Mouse (Mus musculus) midbrain, postnatal 0 days (tissue): ENCODE data around the gene Ptchd1. TPM values are rescaled to one million over a fixed set of nuclear protein-coding genes. Genes with fewer than 3 reads are reported as not detected.

Experiments
- ATAC-seq: fragments of 200-750 bp; cut with Nextera tagmentation; 2 replicates; pipeline ENCODE4 v1.8.0; 2017; ENCODE audit warnings: moderate number of reproducible peaks, mild to moderate bottlenecking, moderate TSS enrichment, moderate library complexity; ENCODE audit not compliant: low FRiP score
- DNase-seq: peaks from one replicate; pipeline ENCODE4 v3.0.0-alpha.2; 2015; ENCODE audit warnings: low spot score
- H3K27ac ChIP-seq: fragments of 300-500 bp; sonication (generic); 2 replicates; pipeline ENCODE4 v1.5.1; 2014; ENCODE audit warnings: low read depth, mild to moderate bottlenecking, low read length, mixed read lengths
- H3K27me3 ChIP-seq: fragments of 300-500 bp; sonication (generic); 2 replicates; pipeline ENCODE4 v1.6.1; 2014; ENCODE audit warnings: low read length, control low read depth, mixed read lengths; ENCODE audit not compliant: insufficient read depth
- H3K36me3 ChIP-seq: fragments of 300-500 bp; sonication (generic); 2 replicates; pipeline ENCODE4 v1.6.1; 2014; ENCODE audit warnings: low read length, control low read depth, mixed read lengths; ENCODE audit not compliant: insufficient read depth
- H3K4me1 ChIP-seq: fragments of 300-500 bp; sonication (generic); 2 replicates; pipeline ENCODE4 v1.6.1; 2014; ENCODE audit warnings: mild to moderate bottlenecking, control low read depth, antibody characterized with exemption, low read length, mixed read lengths; ENCODE audit not compliant: insufficient read depth
- H3K4me2 ChIP-seq: fragments of 300-500 bp; sonication (generic); 2 replicates; pipeline ENCODE4 v1.6.1; 2014; ENCODE audit warnings: low read depth, mild to moderate bottlenecking, low read length, mixed read lengths; ENCODE audit not compliant: poor library complexity, severe bottlenecking
- H3K4me3 ChIP-seq: fragments of 300-500 bp; sonication (generic); 2 replicates; pipeline ENCODE4 v1.5.1; 2014; ENCODE audit warnings: low read depth, mild to moderate bottlenecking, low read length, moderate library complexity
- H3K9ac ChIP-seq: fragments of 300-500 bp; sonication (generic); replicated peaks from 2 replicates; pipeline ENCODE4 v1.6.1; 2014; ENCODE audit warnings: mild to moderate bottlenecking, low read length, moderate library complexity, mixed read lengths; ENCODE audit not compliant: poor library complexity, severe bottlenecking
- H3K9me3 ChIP-seq: fragments of 300-500 bp; sonication (generic); 2 replicates; pipeline ENCODE4 v1.6.1; 2016; ENCODE audit warnings: low read length, control low read depth
- CTCF ChIP-seq: IDR thresholded peaks from 2 replicates; pipeline ENCODE4 v1.5.1; 2016; ENCODE audit warnings: antibody characterized with exemption, mild to moderate bottlenecking
- WGBS: fragments of 180-500 bp; shearing (Covaris S2); extraction: QIAGEN DNeasy Blood & Tissue Kit; methylation state at CpG from one replicate; pipeline ENCODE4 v1.1.7; 2014; 5-methylcytosine and 5-hydroxymethylcytosine counted together
- polyA plus RNA-seq: library from polyadenylated mRNA; unstranded; fragments of >200 nt; fragmentation: Nextera tagmentation; extraction: Ambion mirVana; gene quantifications from 2 replicates; pipeline ENCODE4 v1.2.1, GENCODE M21; 2015
- total RNA-seq: library from RNA; depleted of rRNA; stranded (reverse); fragments of >200 nt; gene quantifications from 2 replicates; pipeline ENCODE4 v1.2.3, GENCODE M21; 2014; rRNA removed

The Ptchd1 gene
- 22.6 and 22.9 TPM in 2 replicates for total RNA-seq
- polyA plus RNA-seq: 12.0 TPM in 2 replicates

DNA sequence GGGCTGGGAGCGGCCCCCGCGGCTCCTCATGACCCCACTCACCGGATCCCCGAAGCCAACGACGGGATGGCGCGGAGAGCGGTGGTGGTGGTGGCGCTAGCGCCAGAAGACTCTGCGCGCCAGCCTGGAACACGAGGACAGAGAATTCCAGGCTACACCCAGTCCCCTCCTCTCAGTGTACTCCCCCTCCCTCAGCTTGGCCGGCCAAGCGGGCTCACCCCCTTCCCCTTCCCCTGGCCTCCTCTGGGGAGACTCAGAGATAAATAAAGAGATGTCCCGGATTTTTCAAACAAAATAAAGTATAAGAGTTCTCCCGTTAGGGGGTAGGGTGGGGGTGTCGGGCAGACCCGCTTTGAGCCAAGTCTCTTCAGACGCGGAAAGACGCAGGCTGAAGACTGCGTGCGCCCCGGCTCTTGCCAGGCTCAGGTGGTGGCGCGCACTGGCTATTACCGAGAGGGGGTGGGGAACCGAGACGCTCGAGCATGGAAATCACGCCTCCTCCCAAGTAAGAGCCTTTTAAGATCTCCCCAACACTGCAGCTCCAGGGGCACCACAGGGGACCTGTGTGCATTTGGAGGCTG lies at the start of gene Ptchd1:
Gene Ptchd1 (minus strand): TSS at position 114 of the 581 bp plus-strand sequence.
- TF ChIP-seq CTCF: no peak
- no peaks in the 10 kb centered on the region for H3K36me3 ChIP-seq
- ATAC-seq: peak; percentile 76
- no peaks in the 10 kb centered on the region for H3K4me1 ChIP-seq
- 16% methylated on average over 26 of the region's 34 CpGs for WGBS
- DNase-seq: peak; percentile 27
- H3K9ac ChIP-seq: peak within 1 kb of the TSS; percentile 60
- H3K27ac ChIP-seq: peak within 1 kb of the TSS; percentile 67
- peak within 1 kb of the TSS; percentile 62 for H3K4me2 ChIP-seq
- H3K9me3 ChIP-seq: no peaks in the 10 kb centered on the region; the same call in 1 of the 2 replicates
- H3K4me3 ChIP-seq: peak within 1 kb of the TSS; percentile 55
- H3K27me3 ChIP-seq: no peaks in the 10 kb centered on the region

DNA sequence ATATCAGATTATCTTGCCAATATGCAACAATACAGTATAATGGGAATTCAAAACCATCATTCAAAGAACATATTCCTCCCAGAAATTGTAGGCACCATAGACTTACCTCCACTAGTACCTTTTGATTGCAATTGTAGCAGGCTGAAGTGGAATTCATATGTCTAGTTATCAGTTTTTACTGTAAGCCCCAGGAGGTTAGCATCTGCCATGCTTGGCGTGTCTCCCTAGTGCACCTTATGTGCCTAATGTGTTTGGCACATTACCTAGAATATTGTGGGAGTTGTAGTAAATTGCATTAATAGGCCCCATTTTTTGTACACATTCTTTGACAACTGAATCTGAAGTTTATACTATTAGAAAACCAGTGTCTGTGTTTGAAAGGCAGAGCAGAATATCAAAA lies 34.4 kb upstream of the Ptchd1 start:
- Histone ChIP-seq H3K27me3 (no peaks in the 10 kb centered on the region), H3K9me3 (no peaks in the 10 kb centered on the region), H3K4me2 (no peak overlapping the region), H3K27ac (no peak overlapping the region), H3K4me1 (no peaks in the 10 kb centered on the region), H3K9ac (no peak overlapping the region), H3K36me3 (no peaks in the 10 kb centered on the region), H3K4me3 (no peak overlapping the region)
- ATAC-seq (no peak), DNase-seq (peak; percentile 1)
- WGBS: 79% methylated on average over 1 of the region's 1 CpGs
- TF ChIP-seq CTCF: no peak

DNA sequence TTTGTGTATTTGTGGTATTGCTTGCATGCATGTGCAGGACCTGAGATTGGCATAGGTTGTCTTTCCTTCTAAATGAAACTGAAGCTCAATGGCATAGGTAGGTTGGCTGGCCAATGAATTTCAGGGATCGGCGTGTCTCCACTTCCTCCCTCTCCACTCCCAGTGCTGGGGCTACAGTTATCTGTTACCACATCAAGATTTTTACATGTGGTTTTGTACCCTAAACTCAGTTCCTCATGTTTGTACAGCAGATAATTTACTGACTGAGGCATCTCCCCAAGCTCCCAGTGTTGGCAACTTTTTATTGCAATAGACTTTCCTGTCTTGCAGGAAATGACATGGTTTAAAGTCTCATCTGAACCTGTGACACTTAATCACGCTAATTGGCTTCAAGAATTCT lies 22.4 kb upstream of the Ptchd1 start:
- Histone ChIP-seq H3K36me3 (no peaks in the 10 kb centered on the region), H3K27ac (no peak overlapping the region), H3K4me1 (no peaks in the 10 kb centered on the region), H3K9ac (no peak overlapping the region), H3K27me3 (no peaks in the 10 kb centered on the region), H3K4me3 (no peak overlapping the region), H3K4me2 (no peak overlapping the region), H3K9me3 (no peaks in the 10 kb centered on the region)
- 91% methylated on average over 3 of the region's 3 CpGs for WGBS
- DNase-seq (no peak), ATAC-seq (no peak)
- TF ChIP-seq CTCF: no peak

DNA sequence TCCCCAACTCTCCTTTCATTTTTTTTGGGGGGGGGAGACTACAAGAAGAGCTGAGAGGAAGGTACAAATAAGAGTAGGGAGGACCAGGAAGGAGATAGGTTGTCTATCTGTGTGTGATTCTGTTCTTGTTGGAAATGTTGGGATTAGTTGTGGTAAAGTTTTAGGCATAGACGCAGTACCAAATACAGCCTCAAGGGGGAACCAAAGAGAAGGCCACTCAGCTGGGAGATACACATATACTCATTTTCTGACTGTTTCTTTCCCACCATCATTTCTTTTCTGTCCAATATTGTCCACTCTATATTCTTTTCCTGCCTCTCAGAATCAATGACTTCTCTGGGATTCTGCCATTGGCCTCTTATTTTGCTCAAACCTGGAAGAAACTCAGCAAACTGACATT lies 20.4 kb upstream of the Ptchd1 start:
- peak; percentile 70 for TF ChIP-seq CTCF
- Histone ChIP-seq H3K4me3 (no peak overlapping the region), H3K9ac (no peak overlapping the region), H3K9me3 (no peaks in the 10 kb centered on the region), H3K36me3 (no peaks in the 10 kb centered on the region), H3K27ac (no peak overlapping the region), H3K4me2 (no peak overlapping the region), H3K27me3 (no peaks in the 10 kb centered on the region), H3K4me1 (no peaks in the 10 kb centered on the region)
- 15% methylated on average over 1 of the region's 1 CpGs for WGBS
- DNase-seq: peak; percentile 5
- no peak for ATAC-seq

DNA sequence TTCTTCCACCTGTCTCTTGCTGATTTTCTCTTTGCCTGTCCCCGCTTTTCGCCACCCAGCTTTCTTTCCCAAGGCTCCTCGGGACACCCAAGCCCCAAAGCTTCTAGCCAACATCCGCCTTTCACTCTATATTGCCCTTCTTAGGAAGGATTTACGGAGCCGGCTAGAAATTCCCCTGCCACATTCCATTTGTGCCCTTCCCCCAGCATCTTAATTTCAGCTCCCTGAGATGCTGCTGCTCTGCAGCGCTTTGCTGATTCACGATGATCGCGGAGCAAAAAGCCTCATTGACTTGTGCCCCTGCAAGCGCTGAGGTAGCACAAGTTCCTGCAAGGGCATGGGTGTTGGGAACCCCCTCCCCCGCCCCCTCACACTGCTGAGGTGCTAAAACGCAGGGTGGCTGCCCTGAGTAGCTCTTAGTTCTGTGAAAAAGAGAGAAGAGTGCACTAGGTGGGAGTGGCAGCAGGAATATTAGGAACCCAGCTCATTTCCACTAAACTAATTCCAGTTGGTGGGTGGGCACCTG lies 2.1 kb upstream of the Ptchd1 start:
- no peak overlapping the region for H3K27ac ChIP-seq
- H3K9me3 ChIP-seq: no peaks in the 10 kb centered on the region; the same call in 1 of the 2 replicates
- ATAC-seq (no peak), DNase-seq (peak; percentile 18)
- TF ChIP-seq CTCF: no peak
- 13% methylated on average over 13 of the region's 13 CpGs for WGBS
- no peak overlapping the region for H3K9ac ChIP-seq
- no peaks in the 10 kb centered on the region for H3K4me1 ChIP-seq
- no peaks in the 10 kb centered on the region for H3K36me3 ChIP-seq
- no peaks in the 10 kb centered on the region for H3K27me3 ChIP-seq
- peak overlapping the region; percentile 62 for H3K4me2 ChIP-seq
- H3K4me3 ChIP-seq: peak overlapping the region; percentile 23; the same call in 1 of the 2 replicates

DNA sequence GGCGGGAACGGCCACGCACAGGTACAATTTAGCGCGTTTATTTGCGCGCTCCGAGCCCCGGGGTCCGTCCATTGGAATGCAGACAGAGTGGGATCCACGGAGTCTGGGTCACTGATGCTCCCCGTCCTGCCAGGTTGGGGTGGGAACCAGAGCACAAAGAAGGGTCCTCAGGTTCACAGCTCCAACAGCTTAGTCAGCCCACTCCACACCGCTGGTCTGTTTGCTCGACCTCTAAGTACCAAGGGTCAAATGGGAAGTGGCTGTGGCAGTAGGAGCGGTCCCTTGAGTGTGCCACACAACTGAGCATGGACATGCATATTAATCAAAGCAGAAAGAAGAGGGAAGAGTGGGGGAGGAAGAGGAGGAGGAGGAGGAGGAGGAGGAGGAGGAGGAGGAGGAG lies 1.3 kb upstream of the Ptchd1 start:
- H3K4me2 ChIP-seq: peak overlapping the region; percentile 62
- ATAC-seq: no peak

More for the DNA sequence above, 1.3 kb upstream of the Ptchd1 start:
- Histone ChIP-seq H3K4me3 (peak overlapping the region; percentile 55), H3K36me3 (no peaks in the 10 kb centered on the region), H3K27me3 (no peaks in the 10 kb centered on the region), H3K9ac (0 out of 2 replicates have a peak overlapping the region, but pooled peaks have one; percentile 24), H3K9me3 (no peaks in the 10 kb centered on the region; the same call in 1 of the 2 replicates), H3K4me1 (no peaks in the 10 kb centered on the region), H3K27ac (no peak overlapping the region)
- TF ChIP-seq CTCF: no peak
- no peak for DNase-seq
- WGBS: 26% methylated on average over 15 of the region's 15 CpGs
